13 mouse cellular contexts compared by ENCODE assay signal in the genomic region with DNA sequence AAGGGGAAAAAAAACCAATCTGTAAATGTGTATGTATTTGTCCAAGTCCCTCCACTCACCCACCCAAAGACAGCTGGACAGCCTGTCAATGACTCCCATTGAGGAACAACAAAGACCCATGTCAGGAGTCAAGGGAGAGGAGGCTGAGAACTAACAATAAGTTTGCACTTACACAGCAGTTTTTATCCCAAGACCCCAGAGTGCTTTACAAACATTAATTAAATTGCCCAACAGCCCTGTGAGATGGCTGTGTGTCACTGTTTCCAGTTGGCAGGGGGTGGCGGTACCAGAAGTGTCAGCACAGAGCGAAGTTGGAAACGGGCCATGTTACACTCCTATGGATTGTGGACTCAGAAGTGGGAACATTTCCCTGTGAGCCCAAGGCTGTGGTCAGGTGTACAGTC. TPM values are rescaled to one million over a fixed set of nuclear protein-coding genes. Genes with fewer than 3 reads are reported as not detected.
DNase-seq lines count a peak whose midpoint lies in the region; ATAC-seq and TF ChIP-seq lines count a peak whose summit lies in the region.
"Had no signal": no experiment of that assay in that cellular context is flagged by ENCODE, and none has a peak within 500 bp of the region (broad histone marks: within the 10 kb centered on the region; RNA-seq: fewer than 3 reads in every experiment).

No protein-coding gene starts in this region.

- H3K27ac ChIP-seq in hindbrain, embryonic 13.5 days: peak overlapping the region; percentile 60; the same call in 1 of the 2 replicates
- H3K27ac ChIP-seq in limb, embryonic 14.5 days (replicated peaks; ENCODE audit: low read depth, low read length): peak overlapping the region; percentile 40; the same call in 1 of the 2 replicates
- H3K27ac ChIP-seq in midbrain, embryonic 16.5 days (ENCODE audit: low read length): no peak overlapping the region
- no peak overlapping the region for H3K27ac ChIP-seq in liver, embryonic 11.5 days (ENCODE audit: low read depth, low read length)
- H3K27ac ChIP-seq: layer of hippocampus, adult 2 months; macrophage had no signal

- no peak overlapping the region for H3K4me3 ChIP-seq in lung, adult 2 months (replicated peaks; ENCODE audit: extremely low read depth, low read depth, low read length)
- no peak overlapping the region for H3K4me3 ChIP-seq in hindbrain, embryonic 13.5 days
- no peak overlapping the region for H3K4me3 ChIP-seq in limb, embryonic 14.5 days (replicated peaks; ENCODE audit: low read length)
- no peak overlapping the region for H3K4me3 ChIP-seq in midbrain, embryonic 16.5 days (ENCODE audit: low read depth, low read length)
- H3K4me3 ChIP-seq in liver, embryonic 11.5 days (ENCODE audit: low read depth, low read length): no peak overlapping the region
- H3K4me3 ChIP-seq: erythroblast, embryonic 14.5 days; layer of hippocampus, adult 2 months had no signal

- no peak for TF ChIP-seq POLR2A in lung, adult 2 months (IDR thresholded peaks at IDR 0.05; ENCODE audit: borderline replicate concordance, extremely low read depth, low read depth, low read length)
- no peak for TF ChIP-seq POLR2A in limb, embryonic 14.5 days (IDR thresholded peaks at IDR 0.05; ENCODE audit: borderline replicate concordance, extremely low read depth, insufficient read depth, insufficient read length)

- H3K9me3 ChIP-seq in hindbrain, embryonic 13.5 days: no peaks in the 10 kb centered on the region
- no peaks in the 10 kb centered on the region for H3K9me3 ChIP-seq in limb, embryonic 14.5 days (ENCODE audit: control insufficient read depth, low read length)
- no peaks in the 10 kb centered on the region for H3K9me3 ChIP-seq in midbrain, embryonic 16.5 days (replicated peaks; ENCODE audit: control insufficient read depth, low read length, poor library complexity, severe bottlenecking)
- H3K9me3 ChIP-seq in liver, embryonic 11.5 days (ENCODE audit: control insufficient read depth, low read length): no peaks in the 10 kb centered on the region

- H3K4me2 ChIP-seq in hindbrain, embryonic 13.5 days: no peak overlapping the region; the same call in 1 of the 2 replicates
- H3K4me2 ChIP-seq in limb, embryonic 14.5 days (replicated peaks; ENCODE audit: low read depth, low read length, severe bottlenecking): no peak overlapping the region
- H3K4me2 ChIP-seq in midbrain, embryonic 16.5 days (ENCODE audit: low read length): no peak overlapping the region
- no peak overlapping the region for H3K4me2 ChIP-seq in liver, embryonic 11.5 days

- no peaks in the 10 kb centered on the region; the same call in 1 of the 2 replicates for H3K4me1 ChIP-seq in lung, adult 2 months (ENCODE audit: control insufficient read depth, insufficient read depth, low read length)
- peaks cover 23% of the 10 kb centered on the region for H3K4me1 ChIP-seq in hindbrain, embryonic 13.5 days (replicated peaks)
- H3K4me1 ChIP-seq in limb, embryonic 14.5 days (ENCODE audit: control insufficient read depth, insufficient read depth, low read length): peaks cover 12% of the 10 kb centered on the region
- H3K4me1 ChIP-seq in midbrain, embryonic 16.5 days (ENCODE audit: control insufficient read depth, insufficient read depth, low read length): peaks cover 12% of the 10 kb centered on the region
- H3K4me1 ChIP-seq in liver, embryonic 11.5 days (replicated peaks; ENCODE audit: control insufficient read depth, insufficient read depth, low read length): no peaks in the 10 kb centered on the region

- H3K9ac ChIP-seq in hindbrain, embryonic 13.5 days: no peak overlapping the region
- no peak overlapping the region for H3K9ac ChIP-seq in limb, embryonic 14.5 days (ENCODE audit: low read depth, low read length, severe bottlenecking)
- H3K9ac ChIP-seq in midbrain, embryonic 16.5 days (ENCODE audit: low read depth, low read length): no peak overlapping the region
- H3K9ac ChIP-seq in liver, embryonic 11.5 days (ENCODE audit: low read depth, low read length): no peak overlapping the region

- no peaks in the 10 kb centered on the region for H3K36me3 ChIP-seq in hindbrain, embryonic 13.5 days
- H3K36me3 ChIP-seq in limb, embryonic 14.5 days (ENCODE audit: control insufficient read depth, insufficient read depth, low read length): no peaks in the 10 kb centered on the region
- H3K36me3 ChIP-seq in midbrain, embryonic 16.5 days (ENCODE audit: control insufficient read depth, insufficient read depth, low read length): no peaks in the 10 kb centered on the region; the same call in 1 of the 2 replicates
- H3K36me3 ChIP-seq in liver, embryonic 11.5 days (ENCODE audit: control insufficient read depth, insufficient read depth, low read length): no peaks in the 10 kb centered on the region

- ATAC-seq in hindbrain, embryonic 13.5 days (ENCODE audit: low FRiP score): peak; percentile 57
- ATAC-seq in limb, embryonic 14.5 days (ENCODE audit: low FRiP score, low read depth): 0 out of 2 replicates have a peak, but pooled peaks have one; percentile 30
- ATAC-seq in midbrain, embryonic 16.5 days: peak; percentile 51; the same call in 1 of the 2 replicates
- no peak for ATAC-seq in liver, embryonic 11.5 days (replicated peaks; ENCODE audit: low FRiP score)

- DNase-seq in lung, adult 18-20 months: peak; percentile 58 to 77
- no peak for DNase-seq in lung, adult 2 months
- peak; percentile 54 for DNase-seq in limb, embryonic 14.5 days (ENCODE audit: low spot score)
- DNase-seq in cerebellum, adult 8-10 months: no peak
- no peak for DNase-seq in liver, embryonic 11.5 days (ENCODE audit: low spot score)
- DNase-seq: heart, postnatal 36 days; kidney, adult 8-10 months had no signal

- no peak for TF ChIP-seq CTCF in lung, adult 2 months (IDR thresholded peaks at IDR 0.05; ENCODE audit: insufficient read depth, low read length)

- 68% methylated on average over 3 of the region's 3 CpGs for WGBS in lung, adult 2 months
- WGBS in hindbrain, embryonic 13.5 days: 32% methylated on average over 3 of the region's 3 CpGs
- WGBS in limb, embryonic 14.5 days: 69% methylated on average over 3 of the region's 3 CpGs
- WGBS in midbrain, embryonic 16.5 days: 34% methylated on average over 3 of the region's 3 CpGs
- 89% methylated on average over 3 of the region's 3 CpGs for WGBS in liver, embryonic 11.5 days

- peaks cover 3% of the 10 kb centered on the region; the same call in 1 of the 2 replicates for H3K27me3 ChIP-seq in hindbrain, embryonic 13.5 days
- H3K27me3 ChIP-seq in limb, embryonic 14.5 days (ENCODE audit: control insufficient read depth, insufficient read depth, low read length): no peaks in the 10 kb centered on the region
- H3K27me3 ChIP-seq in midbrain, embryonic 16.5 days (ENCODE audit: control insufficient read depth, insufficient read depth, low read depth, low read length): 0 out of 2 replicates have a peak, but pooled peaks cover 2% of the 10 kb centered on the region
- H3K27me3 ChIP-seq in liver, embryonic 11.5 days (replicated peaks; ENCODE audit: control insufficient read depth, insufficient read depth, low read length): no peaks in the 10 kb centered on the region
- H3K27me3 ChIP-seq: CH12.LX had no signal

RNA-seq across cellular contexts. Expression of gene Cd83, which starts 22.7 kb away (rescaled TPM):
- 6.9 and 7.5 TPM in 2 replicates for polyA plus RNA-seq in lung, adult 2 months (2012; rRNA removed)
- polyA plus RNA-seq in hindbrain, embryonic 13.5 days (2015; fragmentation: Nextera tagmentation; extraction: Ambion mirVana): 17.4 and 18.1 TPM in 2 replicates
- polyA plus RNA-seq in limb, embryonic 14.5 days (2012; rRNA removed): 12.1 and 14.2 TPM in 2 replicates
- 22.6 and 31.7 TPM in 2 replicates for polyA plus RNA-seq in limb, embryonic 14.5 days (2014; fragmentation: Nextera tagmentation; extraction: Ambion mirVana)
- 23.5 and 28.1 TPM in 2 replicates for polyA plus RNA-seq in midbrain, embryonic 16.5 days (2015; fragmentation: Nextera tagmentation; extraction: Ambion mirVana)
- polyA plus RNA-seq in liver, embryonic 11.5 days (2014; fragmentation: Nextera tagmentation; extraction: Ambion mirVana): 1.3 and 1.8 TPM in 2 replicates
- polyA plus RNA-seq: erythroblast, embryonic 14.5 days had no signal

Comparison
In these comparisons a context has a peak if more than half of its experiments do, and no peak if none do; other contexts are left out.
1. DNase-seq: peak in lung, adult 18-20 months (2 of 2) and limb, embryonic 14.5 days (single experiment); none in lung, adult 2 months (single experiment), cerebellum, adult 8-10 months (single experiment) and liver, embryonic 11.5 days (single experiment).
2. H3K27ac ChIP-seq: peak in hindbrain, embryonic 13.5 days (single experiment) and limb, embryonic 14.5 days (single experiment); none in midbrain, embryonic 16.5 days (single experiment) and liver, embryonic 11.5 days (single experiment).